Mouse (Mus musculus): Measurements from ENCODE around the gene Eif2ak3.

Gene Eif2ak3

GRCm38 (mm10) chr6:70844002-70844804, at the start of gene Eif2ak3:
Gene Eif2ak3, plus strand, starts transcription at chr6:70844515.
- CTCF ChIA-PET = interaction anchor here (0.6 to 2.0 kb wide), 10 partner anchors 18 to 926 kb away, joined by 3 to 17 read pairs (median 4); no protein-coding TSS in a partner anchor
- POLR2A ChIA-PET = interaction anchor here (0.6 to 5.3 kb wide), 47 partner anchors 9 to 854 kb away, joined by 3 to 105 read pairs (median 4); partner anchors contain the start of genes Chmp3 (in 1 of the 4), Foxi3 (in 1 of the 4), Kdm3a (in 1 of the 4) and Krcc1 (in 1 of the 4)

GRCm38 (mm10) chr6:70796940-70797339, 47.4 kb upstream of the Eif2ak3 start:
- POLR2A ChIA-PET = interaction anchor here in 1 of 4 experiments (1.9 kb wide), 1 partner anchor 47 kb away, joined by 7 read pairs; the partner anchor contains the start of gene Eif2ak3
- CTCF ChIA-PET = interaction anchor here in 2 of 4 experiments (1.0 to 2.1 kb wide), 6 partner anchors 11 to 182 kb away, joined by 3 to 13 read pairs (median 4); no protein-coding TSS in a partner anchor

GRCm38 (mm10) chr6:70797581-70798251, 46.6 kb upstream of the Eif2ak3 start:
- ChIA-PET POLR2A (interaction anchor here (0.6 to 1.9 kb wide), 11 partner anchors 10 to 181 kb away, joined by 3 to 7 read pairs (median 4); partner anchors contain the start of gene Eif2ak3 (in 1 of the 4)), CTCF (interaction anchor here (0.5 to 2.1 kb wide), 43 partner anchors 10 to 496 kb away, joined by 3 to 21 read pairs (median 4); partner anchors contain the start of genes Eif2ak3 (in 1 of the 4) and Thnsl2 (in 1 of the 4))

GRCm38 (mm10) chr6:70804632-70805031, 39.7 kb upstream of the Eif2ak3 start:
- CTCF ChIA-PET = interaction anchor here (0.5 to 2.1 kb wide), 54 partner anchors 9 to 1057 kb away, joined by 3 to 17 read pairs (median 4); partner anchors contain the start of genes Rpia (in 2 of the 4), Eif2ak3 (in 1 of the 4), Foxi3 (in 1 of the 4) and Thnsl2 (in 1 of the 4)
- POLR2A ChIA-PET = interaction anchor here in 3 of 4 experiments (0.7 to 1.7 kb wide), 11 partner anchors 8 to 76 kb away, joined by 3 to 5 read pairs (median 3); partner anchors contain the start of gene Eif2ak3 (in 1 of the 3)

DNA sequence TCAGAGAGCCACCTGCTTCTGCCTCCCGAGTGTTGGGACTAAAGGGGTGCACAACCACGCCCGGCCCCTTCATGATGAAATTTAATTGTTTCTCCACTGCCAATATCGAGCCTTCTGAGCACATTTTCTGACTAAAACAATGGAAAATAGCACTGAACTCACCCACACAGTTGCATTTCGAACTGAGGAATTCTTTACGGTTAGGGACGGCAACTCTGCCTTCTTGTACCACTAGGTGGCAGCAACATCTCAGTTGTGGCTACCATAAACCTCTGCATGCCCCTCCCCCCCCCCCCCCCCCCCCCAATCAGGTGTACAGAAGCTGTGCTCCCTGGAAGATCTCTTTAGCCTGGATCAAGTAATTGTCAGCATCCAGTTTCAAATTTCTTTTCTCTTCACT, 39.0 kb upstream of the Eif2ak3 start:
- ChIA-PET CTCF (interaction anchor here (0.5 to 2.1 kb wide), 29 partner anchors 9 to 1397 kb away, joined by 3 to 17 read pairs (median 4); partner anchors contain the start of gene Rpia (in 1 of the 4)), POLR2A (interaction anchor here in 2 of 4 experiments (1.3 to 1.7 kb wide), 3 partner anchors 19 to 76 kb away, joined by 5 read pairs; no protein-coding TSS in a partner anchor)

GRCm38 (mm10) chr6:70805820-70806513, 38.3 kb upstream of the Eif2ak3 start:
- ChIA-PET CTCF (interaction anchor here in 3 of 4 experiments (0.5 to 4.1 kb wide), 15 partner anchors 12 to 1397 kb away, joined by 3 to 24 read pairs (median 4); no protein-coding TSS in a partner anchor), POLR2A (interaction anchor here in 3 of 4 experiments (0.8 to 1.7 kb wide), 5 partner anchors 18 to 145 kb away, joined by 3 to 5 read pairs (median 3); no protein-coding TSS in a partner anchor)

GRCm38 (mm10) chr6:70806514-70806912, 37.8 kb upstream of the Eif2ak3 start:
- ChIA-PET CTCF (interaction anchor here in 2 of 4 experiments (0.7 to 4.1 kb wide), 2 partner anchors 74 to 703 kb away, joined by 3 to 24 read pairs; no protein-coding TSS in a partner anchor), POLR2A (interaction anchor here in 3 of 4 experiments (0.8 to 1.0 kb wide), 3 partner anchors 17 to 144 kb away, joined by 3 read pairs; no protein-coding TSS in a partner anchor)

DNA sequence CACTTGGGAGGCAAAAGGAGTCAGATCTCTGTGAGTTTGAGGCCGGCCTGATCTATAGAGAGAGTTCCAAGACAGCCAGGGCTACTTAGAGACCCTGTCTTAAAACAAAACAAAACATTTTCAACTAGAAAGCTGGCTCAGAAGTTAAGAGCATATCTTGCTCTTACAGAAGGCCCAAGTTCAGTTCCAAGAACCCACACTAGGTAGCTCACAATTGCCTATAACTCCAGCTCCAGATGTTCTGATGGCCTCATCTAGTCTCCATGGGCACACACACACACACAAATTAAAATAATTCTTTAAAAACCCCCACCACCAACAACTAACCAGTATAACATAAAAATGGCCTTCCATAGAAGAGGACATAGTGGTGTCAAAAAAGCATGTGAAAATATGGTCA, 33.8 kb upstream of the Eif2ak3 start:
- ChIA-PET POLR2A (interaction anchor here in 1 of 4 experiments (0.7 kb wide), 1 partner anchor 88 kb away, joined by 3 read pairs; no protein-coding TSS in a partner anchor), CTCF (interaction anchor here in 1 of 4 experiments (0.6 kb wide), 1 partner anchor 1281 kb away, joined by 4 read pairs; no protein-coding TSS in a partner anchor)

- CTCF ChIA-PET = interaction anchor here (0.5 to 3.8 kb wide), 63 partner anchors 10 to 1749 kb away, joined by 3 to 95 read pairs (median 4); partner anchors contain the start of genes Eif2ak3 (in 1 of the 4), Foxi3 (in 1 of the 4), Tex37 (in 1 of the 4) and Thnsl2 (in 1 of the 4)
- POLR2A ChIA-PET = interaction anchor here in 3 of 4 experiments (0.8 to 4.1 kb wide), 10 partner anchors 10 to 332 kb away, joined by 3 to 76 read pairs (median 6); partner anchors contain the start of genes Eif2ak3 (in 2 of the 3) and Thnsl2 (in 1 of the 3)
These were observed 32.5 kb upstream of the Eif2ak3 start for GRCm38 (mm10) chr6:70811557-70812525.

DNA sequence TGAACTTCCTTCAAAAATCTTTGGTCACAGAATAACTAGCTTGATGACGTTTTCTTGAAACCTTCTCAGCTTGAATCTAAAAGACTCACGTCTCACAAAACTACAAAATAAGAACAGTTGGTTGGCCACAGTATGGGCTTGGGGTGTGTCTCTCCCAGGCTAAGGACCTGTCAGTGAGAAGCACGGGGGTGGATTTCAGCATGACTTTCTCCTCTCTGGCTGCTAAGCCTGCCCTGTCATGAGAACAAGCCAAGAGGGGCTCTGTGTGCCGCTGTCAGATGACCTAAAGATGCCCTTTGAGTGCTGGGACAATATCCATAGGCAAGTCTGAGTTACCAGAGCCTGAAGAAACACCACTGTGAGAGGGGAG, 31.8 kb upstream of the Eif2ak3 start:
- POLR2A ChIA-PET = interaction anchor here in 3 of 4 experiments (0.8 to 4.1 kb wide), 10 partner anchors 9 to 332 kb away, joined by 3 to 76 read pairs (median 6); partner anchors contain the start of genes Eif2ak3 (in 2 of the 3) and Thnsl2 (in 1 of the 3)
- CTCF ChIA-PET = interaction anchor here (0.6 to 3.8 kb wide), 50 partner anchors 9 to 1748 kb away, joined by 3 to 95 read pairs (median 4); partner anchors contain the start of genes Eif2ak3 (in 1 of the 4), Foxi3 (in 1 of the 4) and Tex37 (in 1 of the 4)

DNA sequence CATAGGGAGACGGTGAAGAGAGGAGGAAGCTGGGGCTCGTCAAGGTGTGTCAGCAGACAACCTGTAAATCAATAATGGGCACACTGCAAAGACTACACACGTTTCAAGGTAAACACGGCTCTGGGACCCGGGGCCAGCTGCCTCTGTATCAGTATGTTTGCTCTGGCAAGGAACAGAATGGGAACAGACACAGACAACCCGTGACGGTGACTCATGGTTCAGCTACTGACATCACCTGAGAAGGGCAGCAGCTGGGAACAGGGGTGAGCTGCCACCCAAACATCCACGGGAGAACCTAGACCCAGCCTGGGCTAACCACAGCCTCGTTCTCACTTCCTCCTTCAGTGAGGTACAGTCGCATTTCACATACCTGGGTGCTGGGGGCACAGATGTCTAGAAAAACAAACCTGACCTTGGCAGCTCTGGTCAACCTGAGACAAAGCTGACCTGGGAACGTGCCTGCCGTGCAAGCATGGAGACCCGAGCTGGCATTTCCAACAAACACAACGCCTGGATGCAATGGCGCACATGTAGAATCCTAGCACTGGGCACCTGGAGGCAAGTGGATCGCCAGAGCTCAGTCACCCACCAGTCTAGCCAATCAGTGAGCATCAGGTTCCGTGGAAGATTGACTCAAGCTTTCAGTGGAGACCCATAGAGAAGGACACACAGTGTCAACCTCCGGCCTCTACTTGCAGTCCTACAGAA, 30.2 kb upstream of the Eif2ak3 start:
- POLR2A ChIA-PET = interaction anchor here in 3 of 4 experiments (0.5 to 4.1 kb wide), 16 partner anchors 8 to 336 kb away, joined by 3 to 76 read pairs (median 4); partner anchors contain the start of gene Eif2ak3 (in 1 of the 3)

GRCm38 (mm10) chr6:70814629-70814950, 29.7 kb upstream of the Eif2ak3 start:
- POLR2A ChIA-PET = interaction anchor here in 3 of 4 experiments (0.5 to 4.1 kb wide), 16 partner anchors 8 to 335 kb away, joined by 3 to 76 read pairs (median 4); partner anchors contain the start of gene Eif2ak3 (in 1 of the 3)
- CTCF ChIA-PET = interaction anchor here (0.5 to 3.8 kb wide), 14 partner anchors 8 to 194 kb away, joined by 3 to 95 read pairs (median 6); no protein-coding TSS in a partner anchor

More for the DNA sequence above, 30.2 kb upstream of the Eif2ak3 start:
- CTCF ChIA-PET = interaction anchor here (0.5 to 3.8 kb wide), 15 partner anchors 8 to 795 kb away, joined by 3 to 95 read pairs (median 5); no protein-coding TSS in a partner anchor

DNA sequence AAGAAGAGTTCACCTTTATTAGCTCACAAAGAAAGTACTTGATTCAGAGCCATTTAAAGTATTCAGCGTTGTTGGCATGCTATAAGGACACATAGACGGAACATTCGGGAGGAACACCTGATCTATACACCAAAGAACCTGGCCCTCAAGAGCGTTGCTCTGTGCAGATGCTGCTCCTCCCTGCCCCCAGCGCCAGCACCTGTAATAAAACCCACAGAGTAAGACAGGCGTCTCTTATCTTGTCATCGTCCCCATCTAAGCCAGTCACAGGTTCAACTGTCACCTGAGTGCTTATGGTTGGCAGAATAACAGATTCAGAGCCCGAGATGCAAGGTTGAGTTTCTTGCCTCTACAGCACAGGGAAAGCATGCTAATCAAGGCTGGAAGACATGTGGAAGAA, 28.8 kb upstream of the Eif2ak3 start:
- POLR2A ChIA-PET = interaction anchor here in 3 of 4 experiments (0.7 to 3.3 kb wide), 8 partner anchors 9 to 334 kb away, joined by 3 to 24 read pairs (median 4); partner anchors contain the start of gene Eif2ak3 (in 1 of the 3)
- CTCF ChIA-PET = interaction anchor here in 3 of 4 experiments (0.9 to 1.9 kb wide), 3 partner anchors 18 to 106 kb away, joined by 3 to 5 read pairs (median 3); no protein-coding TSS in a partner anchor

- ChIA-PET POLR2A (interaction anchor here in 2 of 4 experiments (1.1 to 1.5 kb wide), 4 partner anchors 8 to 22 kb away, joined by 3 to 4 read pairs (median 4); partner anchors contain the start of gene Eif2ak3 (in 1 of the 2)), CTCF (interaction anchor here in 3 of 4 experiments (0.9 to 1.4 kb wide), 6 partner anchors 9 to 60 kb away, joined by 3 to 5 read pairs (median 4); partner anchors contain the start of gene Rpia (in 1 of the 3))
These were observed 22.7 kb upstream of the Eif2ak3 start for GRCm38 (mm10) chr6:70821566-70821965.

All from embryonic stem cell, embryonic (primary cell).